Mouse (Mus musculus) lung, postnatal 0 days (tissue): ENCODE results near the gene Pglyrp1. TPM values are rescaled to one million over a fixed set of nuclear protein-coding genes. Genes with fewer than 3 reads are reported as not detected.
"Not testable (repeated sequence)": the region's sequence is repeated elsewhere in the genome, so short reads cannot be mapped to it uniquely, and the experiment has no call there.

Experiments used
- ATAC-seq: fragments of 200-750 bp; cut with Nextera tagmentation; 2 replicates; pipeline ENCODE4 v1.8.0; 2017; ENCODE audit warnings: moderate library complexity
- DNase-seq: peaks from one replicate; pipeline ENCODE4 v3.0.0-alpha.2; 2016; ENCODE audit warnings: low spot score
- H3K27ac ChIP-seq: fragments of 300-500 bp; sonication (generic); 2 replicates; pipeline ENCODE4 v1.5.1; 2014; ENCODE audit warnings: antibody characterized with exemption, mild to moderate bottlenecking, low read length, mixed read lengths
- H3K27me3 ChIP-seq: fragments of 300-500 bp; sonication (generic); replicated peaks from 2 replicates; pipeline ENCODE4 v1.6.1; 2014; ENCODE audit warnings: low read length, mixed read lengths; ENCODE audit not compliant: insufficient read depth
- H3K36me3 ChIP-seq: fragments of 300-500 bp; sonication (generic); 2 replicates; pipeline ENCODE4 v1.6.1; 2014; ENCODE audit warnings: low read length, mixed read lengths; ENCODE audit not compliant: insufficient read depth
- H3K4me1 ChIP-seq: fragments of 300-500 bp; sonication (generic); 2 replicates; pipeline ENCODE4 v1.6.1; 2014; ENCODE audit warnings: antibody characterized with exemption, low read depth, low read length, mixed read lengths; ENCODE audit not compliant: insufficient read depth
- H3K4me2 ChIP-seq: fragments of 300-500 bp; sonication (generic); replicated peaks from 2 replicates; pipeline ENCODE4 v1.6.1; 2014; ENCODE audit warnings: low read depth, mild to moderate bottlenecking, low read length, moderate library complexity, mixed read lengths
- H3K4me3 ChIP-seq: fragments of 300-500 bp; sonication (generic); 2 replicates; pipeline ENCODE4 v1.5.1; 2014; ENCODE audit warnings: low read depth, low read length
- H3K9ac ChIP-seq: fragments of 300-500 bp; sonication (generic); replicated peaks from 2 replicates; pipeline ENCODE4 v1.6.1; 2014; ENCODE audit warnings: low read depth, mild to moderate bottlenecking
- H3K9me3 ChIP-seq: fragments of 300-500 bp; sonication (generic); 2 replicates; pipeline ENCODE4 v1.6.1; 2016; ENCODE audit warnings: low read length, mixed read lengths
- CTCF ChIP-seq: IDR thresholded peaks from 2 replicates; pipeline ENCODE4 v1.5.1; 2016; ENCODE audit warnings: antibody characterized with exemption, mild to moderate bottlenecking
- EP300 ChIP-seq: IDR thresholded peaks from 2 replicates; pipeline ENCODE4 v1.6.1; 2016; ENCODE audit warnings: antibody characterized with exemption, mild to moderate bottlenecking, control low read depth
- WGBS: fragments of 180-500 bp; shearing (Covaris S2); extraction: QIAGEN DNeasy Blood & Tissue Kit; methylation state at CpG from one replicate; pipeline ENCODE4 v1.1.7; 2014; 5-methylcytosine and 5-hydroxymethylcytosine counted together
- polyA plus RNA-seq: library from polyadenylated mRNA; unstranded; fragments of >200 nt; fragmentation: Nextera tagmentation; extraction: Ambion mirVana; gene quantifications from 2 replicates; pipeline ENCODE4 v1.2.1, GENCODE M21; 2015

Pglyrp1 gene
- 45.6 and 51.1 TPM in 2 replicates for polyA plus RNA-seq

DNA sequence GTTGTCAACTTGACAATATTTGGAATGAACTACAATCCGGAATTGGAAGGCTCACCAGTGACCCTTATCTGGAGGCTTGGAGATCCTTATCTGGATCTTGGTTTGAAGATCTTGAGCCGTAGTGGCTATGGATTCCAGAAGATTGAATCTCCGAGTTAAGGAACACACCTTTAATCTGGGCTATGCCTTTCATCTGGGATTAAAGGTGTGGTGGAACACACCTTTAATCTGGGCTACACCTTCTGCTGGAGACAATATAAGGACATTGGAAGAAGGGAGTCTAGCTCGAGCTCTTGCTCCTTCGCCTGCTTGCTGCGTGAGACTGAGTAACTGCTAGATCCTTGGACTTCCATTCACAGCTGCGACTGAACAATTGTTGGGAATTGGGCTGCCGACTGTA lies at the start of gene Pglyrp1:
Gene Pglyrp1, plus strand, starts transcription at position 301 of the 400 bp plus-strand sequence.
- H3K9ac ChIP-seq, DNase-seq, ATAC-seq, H3K4me2 ChIP-seq, H3K36me3 ChIP-seq, H3K27me3 ChIP-seq, H3K27ac ChIP-seq, H3K9me3 ChIP-seq, H3K4me1 ChIP-seq, H3K4me3 ChIP-seq: not testable (repeated sequence)
- WGBS: no CpG with 5 or more reads among the region's 8 CpGs

DNA sequence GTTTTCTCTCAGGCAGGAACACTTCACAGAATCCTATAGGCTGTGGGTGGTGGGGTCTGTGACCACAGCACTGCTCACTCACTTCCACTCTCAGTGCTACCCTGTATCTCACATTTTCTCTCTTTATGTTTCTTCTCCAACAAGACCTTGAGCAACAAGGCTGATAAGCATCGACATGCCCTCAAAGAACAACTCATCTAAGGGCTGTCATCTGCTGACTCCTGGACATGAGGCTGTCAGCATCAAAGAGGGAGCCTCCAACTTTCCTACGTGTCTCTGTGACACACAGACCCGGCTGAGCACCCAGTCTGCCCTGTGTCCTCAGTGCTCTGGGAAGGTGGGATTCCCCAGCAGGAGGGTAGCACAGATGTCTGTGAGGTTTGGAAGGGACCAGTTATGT lies 49.6 kb upstream of the Pglyrp1 start, which contains the start of gene Psg17:
Gene Psg17, minus strand, starts transcription at position 101 of the 400 bp plus-strand sequence.
- TF ChIP-seq CTCF (no peak), EP300 (no peak)
- H3K4me1 ChIP-seq: no peaks in the 10 kb centered on the region
- no peaks in the 10 kb centered on the region for H3K9me3 ChIP-seq
- H3K4me3 ChIP-seq: no peak within 1 kb of the TSS
- H3K9ac ChIP-seq: no peak within 1 kb of the TSS
- DNase-seq: no peak
- H3K4me2 ChIP-seq: no peak within 1 kb of the TSS
- H3K36me3 ChIP-seq: no peaks in the 10 kb centered on the region
- no peak within 1 kb of the TSS for H3K27ac ChIP-seq
- WGBS: 59% methylated on average over 3 of the region's 3 CpGs
- H3K27me3 ChIP-seq: no peaks in the 10 kb centered on the region
- no peak for ATAC-seq

GRCm38 (mm10) chr7:18827792-18828546 lies 43.2 kb upstream of the Pglyrp1 start:
- ATAC-seq: no peak
- TF ChIP-seq CTCF (no peak), EP300 (no peak)

DNA sequence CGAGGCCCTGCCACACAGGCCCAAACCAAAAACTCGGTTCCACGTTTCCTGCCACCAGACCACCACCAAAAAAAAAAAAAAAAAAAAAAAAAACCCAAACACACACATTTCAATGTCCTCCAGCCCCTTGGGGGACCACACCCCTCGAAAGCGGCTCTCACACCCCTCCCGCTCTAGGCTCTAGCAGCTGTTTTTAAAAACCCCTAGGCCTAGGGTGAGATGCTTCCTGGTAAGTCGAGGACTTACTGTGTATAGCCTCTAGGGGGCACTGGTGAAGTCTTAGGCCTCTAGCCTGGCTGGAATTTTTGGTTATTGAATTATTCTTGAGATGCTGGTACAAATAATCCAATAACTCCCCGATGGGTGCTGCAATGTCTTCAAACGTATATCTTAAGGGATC lies 42.5 kb upstream of the Pglyrp1 start:
- ATAC-seq: no peak
- no peak overlapping the region for H3K27ac ChIP-seq
- 57% methylated on average over 9 of the region's 9 CpGs for WGBS
- H3K4me3 ChIP-seq: no peak overlapping the region
- DNase-seq: peak; percentile 60
- no peaks in the 10 kb centered on the region for H3K36me3 ChIP-seq
- H3K4me2 ChIP-seq: no peak overlapping the region
- H3K27me3 ChIP-seq: no peaks in the 10 kb centered on the region
- H3K9ac ChIP-seq: no peak overlapping the region
- H3K4me1 ChIP-seq: no peaks in the 10 kb centered on the region
- H3K9me3 ChIP-seq: no peaks in the 10 kb centered on the region
- TF ChIP-seq CTCF: peak; percentile 66
- TF ChIP-seq EP300: no peak

More at GRCm38 (mm10) chr7:18827792-18828546, 43.2 kb upstream of the Pglyrp1 start:
- H3K4me1 ChIP-seq: no peaks in the 10 kb centered on the region
- no peak overlapping the region for H3K4me3 ChIP-seq
- H3K27me3 ChIP-seq: no peaks in the 10 kb centered on the region
- 60% methylated on average over 26 of the region's 26 CpGs for WGBS
- no peaks in the 10 kb centered on the region for H3K9me3 ChIP-seq
- H3K9ac ChIP-seq: no peak overlapping the region
- H3K27ac ChIP-seq: no peak overlapping the region
- no peaks in the 10 kb centered on the region for H3K36me3 ChIP-seq
- H3K4me2 ChIP-seq: no peak overlapping the region
- DNase-seq: no peak

GRCm38 (mm10) chr7:18829545-18829944 lies 41.6 kb upstream of the Pglyrp1 start:
- no peak for ATAC-seq
- Histone ChIP-seq H3K9me3 (no peaks in the 10 kb centered on the region), H3K9ac (no peak overlapping the region), H3K4me2 (no peak overlapping the region), H3K4me3 (no peak overlapping the region), H3K27ac (no peak overlapping the region), H3K4me1 (no peaks in the 10 kb centered on the region), H3K36me3 (no peaks in the 10 kb centered on the region), H3K27me3 (no peaks in the 10 kb centered on the region)
- TF ChIP-seq EP300: no peak
- TF ChIP-seq CTCF: no peak
- 83% methylated on average over 7 of the region's 7 CpGs for WGBS
- no peak for DNase-seq

DNA sequence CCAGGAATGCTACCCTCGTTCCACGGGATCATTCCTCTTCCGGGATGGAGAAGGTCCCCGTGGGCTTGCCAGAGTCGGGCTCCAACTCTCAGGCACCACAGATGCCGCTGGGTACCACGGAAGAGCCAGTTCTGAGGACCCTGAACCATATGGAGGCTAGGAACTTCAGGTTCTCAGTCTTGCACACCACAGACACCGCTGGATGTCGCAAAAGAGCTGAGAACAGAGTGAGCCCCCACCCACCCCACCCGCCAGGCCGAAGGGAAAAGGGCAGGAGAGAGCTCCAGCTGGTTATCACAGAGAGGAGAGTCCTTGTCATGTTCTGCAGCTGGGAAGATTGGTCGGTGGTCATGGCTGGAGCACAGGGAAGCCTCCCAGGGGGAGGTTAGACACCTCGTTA lies 38.8 kb upstream of the Pglyrp1 start:
- Histone ChIP-seq H3K36me3 (no peaks in the 10 kb centered on the region), H3K4me1 (no peaks in the 10 kb centered on the region), H3K4me2 (no peak overlapping the region), H3K27ac (no peak overlapping the region), H3K4me3 (no peak overlapping the region), H3K9me3 (no peaks in the 10 kb centered on the region), H3K27me3 (no peaks in the 10 kb centered on the region), H3K9ac (no peak overlapping the region)
- DNase-seq (no peak), ATAC-seq (peak; percentile 16; the same call in 1 of the 2 replicates)
- WGBS: 40% methylated on average over 13 of the region's 13 CpGs
- TF ChIP-seq EP300 (no peak), CTCF (peak; percentile 44)
